Mouse (Mus musculus): Measurements from ENCODE around the gene Sik1. TPM values are rescaled to one million over a fixed set of nuclear protein-coding genes. Genes with fewer than 3 reads are reported as not detected.

Gene Sik1
- total RNA-seq, 1 experiment: 35.0 TPM

- Histone ChIP-seq H3K4me3 (ENCODE audit: insufficient read depth in 1 of 2, low read depth in 1 of 2, low read length in 2 of 2, poor library complexity in 1 of 2, severe bottlenecking in 1 of 2) (no peak overlapping the region), H3K9ac (ENCODE audit: insufficient read depth, low read depth, low read length, poor library complexity, severe bottlenecking) (no peak overlapping the region), H3K9me3 (ENCODE audit: control insufficient read depth, insufficient read depth, low read depth, low read length) (no peaks in the 10 kb centered on the region), H3K27ac (ENCODE audit: insufficient read depth, low read depth, low read length, poor library complexity, severe bottlenecking) (no peak overlapping the region), H3K4me1 (ENCODE audit: control insufficient read depth in 2 of 2, insufficient read depth in 2 of 2, low read length in 2 of 2, poor library complexity in 1 of 2) (peaks cover 4 to 18% of the 10 kb centered on the region in 2 experiments; a peak in 2 of 4 replicates), H3K36me3 (ENCODE audit: control insufficient read depth, insufficient read depth, low read length, poor library complexity, severe bottlenecking) (no peaks in the 10 kb centered on the region)
- in situ Hi-C loops (cut with MboI; ENCODE audit: low sequenced_read_pairs in 2 of 2, unreplicated experiment in 2 of 2): no loop called here
- DNase-seq (ENCODE audit: low read depth, low spot score): no peak
- TF ChIP-seq ZNF384 (IDR thresholded peaks at IDR 0.05; ENCODE audit: low read depth, low read length): no peak
- TF ChIP-seq CHD2 (IDR thresholded peaks at IDR 0.05; ENCODE audit: low read depth, low read length): no peak
- TF ChIP-seq HCFC1 (IDR thresholded peaks at IDR 0.05; ENCODE audit: borderline replicate concordance, insufficient read depth, low read length): no peak
- no peak for TF ChIP-seq ZC3H11A (IDR thresholded peaks at IDR 0.05; ENCODE audit: borderline replicate concordance, low read depth, low read length)
- TF ChIP-seq MAFK (IDR thresholded peaks at IDR 0.05; ENCODE audit: insufficient read depth, low read depth, low read length): no peak
Observed at GRCm38 (mm10) chr17:31874691-31875090, 19.1 kb upstream of the Sik1 start.

GRCm38 (mm10) chr17:31873973-31874372 is 18.4 kb upstream of the Sik1 start:
- Histone ChIP-seq H3K9ac (ENCODE audit: insufficient read depth, low read depth, low read length, poor library complexity, severe bottlenecking) (no peak overlapping the region), H3K4me3 (ENCODE audit: insufficient read depth in 1 of 2, low read depth in 1 of 2, low read length in 2 of 2, poor library complexity in 1 of 2, severe bottlenecking in 1 of 2) (no peak overlapping the region), H3K4me1 (ENCODE audit: control insufficient read depth in 2 of 2, insufficient read depth in 2 of 2, low read length in 2 of 2, poor library complexity in 1 of 2) (peaks cover 4 to 18% of the 10 kb centered on the region in 2 experiments; a peak in 2 of 4 replicates), H3K36me3 (ENCODE audit: control insufficient read depth, insufficient read depth, low read length, poor library complexity, severe bottlenecking) (no peaks in the 10 kb centered on the region), H3K27ac (ENCODE audit: insufficient read depth, low read depth, low read length, poor library complexity, severe bottlenecking) (no peak overlapping the region), H3K9me3 (ENCODE audit: control insufficient read depth, insufficient read depth, low read depth, low read length) (no peaks in the 10 kb centered on the region)
- TF ChIP-seq HCFC1 (IDR thresholded peaks at IDR 0.05; ENCODE audit: borderline replicate concordance, insufficient read depth, low read length): no peak
- TF ChIP-seq ZC3H11A (IDR thresholded peaks at IDR 0.05; ENCODE audit: borderline replicate concordance, low read depth, low read length): no peak
- no peak for TF ChIP-seq CHD2 (IDR thresholded peaks at IDR 0.05; ENCODE audit: low read depth, low read length)
- DNase-seq (ENCODE audit: low read depth, low spot score): no peak
- in situ Hi-C loops (cut with MboI; ENCODE audit: low sequenced_read_pairs in 2 of 2, unreplicated experiment in 2 of 2): no loop called here

GRCm38 (mm10) chr17:31873185-31873870 is 17.7 kb upstream of the Sik1 start:
- DNase-seq (ENCODE audit: low read depth, low spot score): no peak
- no peak for TF ChIP-seq CHD2 (IDR thresholded peaks at IDR 0.05; ENCODE audit: low read depth, low read length)
- TF ChIP-seq HCFC1 (IDR thresholded peaks at IDR 0.05; ENCODE audit: borderline replicate concordance, insufficient read depth, low read length): no peak
- no peak for TF ChIP-seq ZNF384 (IDR thresholded peaks at IDR 0.05; ENCODE audit: low read depth, low read length)
- no peak for TF ChIP-seq MAFK (IDR thresholded peaks at IDR 0.05; ENCODE audit: insufficient read depth, low read depth, low read length)
- TF ChIP-seq ZC3H11A (IDR thresholded peaks at IDR 0.05; ENCODE audit: borderline replicate concordance, low read depth, low read length): no peak

GRCm38 (mm10) chr17:31872826-31873165 is 17.2 kb upstream of the Sik1 start:
- in situ Hi-C loops (cut with MboI; ENCODE audit: low sequenced_read_pairs in 2 of 2, unreplicated experiment in 2 of 2): no loop called here
- Histone ChIP-seq H3K4me3 (ENCODE audit: insufficient read depth in 1 of 2, low read depth in 1 of 2, low read length in 2 of 2, poor library complexity in 1 of 2, severe bottlenecking in 1 of 2) (no peak overlapping the region), H3K4me1 (ENCODE audit: control insufficient read depth in 2 of 2, insufficient read depth in 2 of 2, low read length in 2 of 2, poor library complexity in 1 of 2) (peaks cover 4 to 13% of the 10 kb centered on the region in 2 experiments; a peak in 2 of 4 replicates), H3K9ac (ENCODE audit: insufficient read depth, low read depth, low read length, poor library complexity, severe bottlenecking) (no peak overlapping the region), H3K9me3 (ENCODE audit: control insufficient read depth, insufficient read depth, low read depth, low read length) (no peaks in the 10 kb centered on the region), H3K27ac (ENCODE audit: insufficient read depth, low read depth, low read length, poor library complexity, severe bottlenecking) (no peak overlapping the region), H3K36me3 (ENCODE audit: control insufficient read depth, insufficient read depth, low read length, poor library complexity, severe bottlenecking) (no peaks in the 10 kb centered on the region)
- no peak for DNase-seq (ENCODE audit: low read depth, low spot score)
- TF ChIP-seq ZC3H11A (IDR thresholded peaks at IDR 0.05; ENCODE audit: borderline replicate concordance, low read depth, low read length): no peak
- TF ChIP-seq MAFK (IDR thresholded peaks at IDR 0.05; ENCODE audit: insufficient read depth, low read depth, low read length): no peak
- no peak for TF ChIP-seq ZNF384 (IDR thresholded peaks at IDR 0.05; ENCODE audit: low read depth, low read length)
- TF ChIP-seq HCFC1 (IDR thresholded peaks at IDR 0.05; ENCODE audit: borderline replicate concordance, insufficient read depth, low read length): no peak
- TF ChIP-seq CHD2 (IDR thresholded peaks at IDR 0.05; ENCODE audit: low read depth, low read length): no peak

More at GRCm38 (mm10) chr17:31873185-31873870, 17.7 kb upstream of the Sik1 start:
- H3K9me3 ChIP-seq (ENCODE audit: control insufficient read depth, insufficient read depth, low read depth, low read length): no peaks in the 10 kb centered on the region
- H3K4me3 ChIP-seq (ENCODE audit: insufficient read depth in 1 of 2, low read depth in 1 of 2, low read length in 2 of 2, poor library complexity in 1 of 2, severe bottlenecking in 1 of 2): no peak overlapping the region
- H3K36me3 ChIP-seq (ENCODE audit: control insufficient read depth, insufficient read depth, low read length, poor library complexity, severe bottlenecking): no peaks in the 10 kb centered on the region
- no peak overlapping the region for H3K27ac ChIP-seq (ENCODE audit: insufficient read depth, low read depth, low read length, poor library complexity, severe bottlenecking)
- H3K9ac ChIP-seq (ENCODE audit: insufficient read depth, low read depth, low read length, poor library complexity, severe bottlenecking): no peak overlapping the region
- H3K4me1 ChIP-seq (ENCODE audit: control insufficient read depth in 2 of 2, insufficient read depth in 2 of 2, low read length in 2 of 2, poor library complexity in 1 of 2): peaks cover 4 to 18% of the 10 kb centered on the region in 2 experiments; a peak in 2 of 4 replicates
- in situ Hi-C loops (cut with MboI; ENCODE audit: low sequenced_read_pairs in 2 of 2, unreplicated experiment in 2 of 2): no loop called here

Measured in ES-E14 (cell line).